Mouse (Mus musculus): Measurements from ENCODE around the gene Med12l. TPM values are rescaled to one million over a fixed set of nuclear protein-coding genes. Genes with fewer than 3 reads are reported as not detected.

The Med12l gene
- polyA plus RNA-seq, 1 experiment from 2014 or later: 2.8 TPM

DNA sequence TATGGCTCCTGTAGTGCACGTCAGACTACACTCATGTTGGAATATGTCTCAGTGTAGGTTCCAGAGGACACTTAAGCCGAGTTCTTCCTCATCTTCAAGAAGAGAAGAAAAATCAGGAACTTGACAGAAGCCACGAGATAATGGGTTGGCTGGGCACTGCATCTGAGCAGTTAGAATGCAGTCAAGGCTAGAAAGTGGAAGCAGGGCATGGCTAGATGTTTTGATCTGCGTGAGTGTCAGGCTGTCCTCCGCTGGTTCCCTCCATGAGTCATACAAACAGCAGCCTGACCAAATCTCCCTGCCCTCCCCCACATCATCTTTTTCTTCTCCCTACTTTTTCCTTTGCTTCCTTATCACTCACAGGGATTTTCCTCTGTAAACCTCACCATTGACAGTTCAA lies 147.8 kb downstream of the Med12l start, which contains the start of gene P2ry14:
P2ry14 (minus strand) TSS at position 195 of the 400 bp plus-strand sequence.
- ATAC-seq (ENCODE audit: insufficient read depth) (no peak), DNase-seq (no peak)
- TF ChIP-seq CTCF (IDR thresholded peaks at IDR 0.05; ENCODE audit: low read depth): no peak
- Histone ChIP-seq H3K27ac (ENCODE audit: low read depth) (no peak within 1 kb of the TSS), H3K36me3 (ENCODE audit: insufficient read depth) (no peaks in the 10 kb centered on the region), H3K27me3 (ENCODE audit: insufficient read depth, low read length) (no peaks in the 10 kb centered on the region), H3K4me1 (ENCODE audit: insufficient read depth) (no peaks in the 10 kb centered on the region), H3K9ac (no peak within 1 kb of the TSS), H3K4me2 (no peak within 1 kb of the TSS), H3K4me3 (ENCODE audit: low read depth, low read length) (no peak within 1 kb of the TSS), H3K9me3 (ENCODE audit: low read depth, low read length) (no peaks in the 10 kb centered on the region)
- 63% methylated on average over 5 of the region's 5 CpGs for WGBS

DNA sequence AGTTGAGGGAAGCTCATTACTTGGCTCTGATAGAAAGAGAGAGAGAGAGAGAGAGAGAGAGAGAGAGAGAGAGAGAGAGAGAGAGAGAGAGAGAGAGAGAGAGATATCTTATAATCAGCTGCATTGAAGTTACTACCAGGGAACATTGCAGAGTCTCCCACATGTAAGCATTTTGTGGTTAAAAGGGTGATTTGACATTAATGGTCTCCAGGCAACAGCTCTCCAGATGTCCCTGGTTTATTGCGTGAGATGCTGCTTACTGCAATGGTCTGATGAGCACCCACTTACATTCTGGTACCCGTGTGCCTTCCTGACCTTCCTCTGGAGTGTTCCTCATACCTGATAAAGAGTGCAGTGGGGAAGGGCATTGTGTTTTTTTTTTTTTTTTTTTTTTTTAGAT lies 149.3 kb downstream of the Med12l start:
- Histone ChIP-seq H3K27ac (ENCODE audit: low read depth) (no peak overlapping the region), H3K9me3 (ENCODE audit: low read depth, low read length) (no peaks in the 10 kb centered on the region), H3K27me3 (ENCODE audit: insufficient read depth, low read length) (no peaks in the 10 kb centered on the region), H3K4me3 (ENCODE audit: low read depth, low read length) (no peak overlapping the region), H3K4me1 (ENCODE audit: insufficient read depth) (no peaks in the 10 kb centered on the region), H3K4me2 (no peak overlapping the region), H3K9ac (no peak overlapping the region), H3K36me3 (ENCODE audit: insufficient read depth) (no peaks in the 10 kb centered on the region)
- WGBS: 73% methylated on average over 2 of the region's 2 CpGs
- no peak for DNase-seq
- TF ChIP-seq CTCF (IDR thresholded peaks at IDR 0.05; ENCODE audit: low read depth): no peak
- no peak for ATAC-seq (ENCODE audit: insufficient read depth)

DNA sequence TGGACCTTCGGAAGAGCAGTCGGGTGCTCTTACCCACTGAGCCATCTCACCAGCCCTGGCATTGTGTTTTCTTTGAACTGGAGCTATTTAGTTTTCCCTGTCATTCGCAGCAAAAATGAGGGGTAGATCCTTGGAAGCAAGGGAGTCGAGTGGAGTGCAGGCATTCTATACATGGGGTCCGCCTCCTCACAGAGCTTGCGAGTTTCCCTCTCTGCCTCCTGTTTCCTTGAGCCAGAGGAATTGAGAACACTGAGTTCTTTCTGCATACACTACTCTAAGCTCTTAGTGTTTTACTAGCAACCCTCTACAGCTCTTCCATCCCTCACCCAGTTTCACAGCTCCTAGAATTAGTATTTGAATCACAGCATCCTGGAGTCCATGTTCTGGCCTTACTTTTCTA lies 149.8 kb downstream of the Med12l start:
- Histone ChIP-seq H3K4me1 (ENCODE audit: insufficient read depth) (no peaks in the 10 kb centered on the region), H3K36me3 (ENCODE audit: insufficient read depth) (no peaks in the 10 kb centered on the region), H3K27me3 (ENCODE audit: insufficient read depth, low read length) (no peaks in the 10 kb centered on the region), H3K27ac (ENCODE audit: low read depth) (no peak overlapping the region), H3K4me3 (ENCODE audit: low read depth, low read length) (no peak overlapping the region), H3K4me2 (no peak overlapping the region), H3K9ac (no peak overlapping the region), H3K9me3 (ENCODE audit: low read depth, low read length) (no peaks in the 10 kb centered on the region)
- DNase-seq (no peak), ATAC-seq (ENCODE audit: insufficient read depth) (no peak)
- WGBS: 92% methylated on average over 6 of the region's 6 CpGs
- TF ChIP-seq CTCF (IDR thresholded peaks at IDR 0.05; ENCODE audit: low read depth): no peak

DNA sequence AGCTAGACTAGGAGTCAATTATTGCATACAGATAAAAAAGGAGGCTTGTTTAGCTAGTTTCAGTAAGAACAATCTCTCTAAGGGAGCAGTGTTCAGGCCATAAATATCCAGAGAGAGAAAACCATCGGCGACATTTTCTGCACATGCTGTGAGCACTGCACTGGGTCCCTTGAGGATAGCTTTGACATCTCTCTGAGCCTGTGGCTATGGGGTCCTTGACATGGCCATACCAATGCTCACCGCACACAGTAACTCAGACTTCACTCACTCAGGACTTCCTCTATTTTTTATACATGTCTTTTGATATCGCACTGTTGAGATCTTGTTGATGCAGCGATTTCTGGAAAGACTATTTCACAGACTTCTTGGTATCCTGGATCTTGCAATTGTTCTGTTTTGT lies 151.4 kb downstream of the Med12l start:
- WGBS: 93% methylated on average over 5 of the region's 5 CpGs
- Histone ChIP-seq H3K9ac (no peak overlapping the region), H3K27me3 (ENCODE audit: insufficient read depth, low read length) (no peaks in the 10 kb centered on the region), H3K36me3 (ENCODE audit: insufficient read depth) (no peaks in the 10 kb centered on the region), H3K27ac (ENCODE audit: low read depth) (no peak overlapping the region), H3K4me3 (ENCODE audit: low read depth, low read length) (no peak overlapping the region), H3K4me2 (no peak overlapping the region), H3K9me3 (ENCODE audit: low read depth, low read length) (no peaks in the 10 kb centered on the region), H3K4me1 (ENCODE audit: insufficient read depth) (no peaks in the 10 kb centered on the region)
- peak; percentile 17; the same call in 1 of the 2 replicates for ATAC-seq (ENCODE audit: insufficient read depth)
- no peak for DNase-seq
- no peak for TF ChIP-seq CTCF (IDR thresholded peaks at IDR 0.05; ENCODE audit: low read depth)

DNA sequence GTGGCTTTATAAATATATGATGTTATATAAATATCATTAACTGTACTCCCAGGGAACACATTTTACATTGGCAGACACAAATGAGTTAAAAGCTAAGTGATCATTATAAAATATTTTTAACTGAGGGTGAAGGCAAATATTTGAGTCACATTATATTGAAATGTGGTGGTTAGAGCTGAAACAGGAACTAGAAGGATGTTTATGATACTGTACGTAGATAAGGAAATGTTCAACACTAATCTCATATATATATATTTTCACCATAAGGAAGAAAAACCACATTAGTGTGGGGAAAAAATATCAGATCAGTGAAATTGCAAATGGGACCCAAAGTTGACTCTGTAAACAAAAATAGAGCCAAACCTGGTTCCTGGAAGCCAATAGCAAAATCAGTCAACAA lies 154.8 kb downstream of the Med12l start:
- Histone ChIP-seq H3K4me3 (ENCODE audit: low read depth, low read length) (no peak overlapping the region), H3K9me3 (ENCODE audit: low read depth, low read length) (no peaks in the 10 kb centered on the region), H3K4me2 (no peak overlapping the region), H3K4me1 (ENCODE audit: insufficient read depth) (no peaks in the 10 kb centered on the region), H3K27ac (ENCODE audit: low read depth) (no peak overlapping the region), H3K27me3 (ENCODE audit: insufficient read depth, low read length) (no peaks in the 10 kb centered on the region), H3K9ac (no peak overlapping the region), H3K36me3 (ENCODE audit: insufficient read depth) (no peaks in the 10 kb centered on the region)
- ATAC-seq (ENCODE audit: insufficient read depth) (no peak), DNase-seq (no peak)
- 60% methylated on average over 1 of the region's 1 CpGs for WGBS
- no peak for TF ChIP-seq CTCF (IDR thresholded peaks at IDR 0.05; ENCODE audit: low read depth)

DNA sequence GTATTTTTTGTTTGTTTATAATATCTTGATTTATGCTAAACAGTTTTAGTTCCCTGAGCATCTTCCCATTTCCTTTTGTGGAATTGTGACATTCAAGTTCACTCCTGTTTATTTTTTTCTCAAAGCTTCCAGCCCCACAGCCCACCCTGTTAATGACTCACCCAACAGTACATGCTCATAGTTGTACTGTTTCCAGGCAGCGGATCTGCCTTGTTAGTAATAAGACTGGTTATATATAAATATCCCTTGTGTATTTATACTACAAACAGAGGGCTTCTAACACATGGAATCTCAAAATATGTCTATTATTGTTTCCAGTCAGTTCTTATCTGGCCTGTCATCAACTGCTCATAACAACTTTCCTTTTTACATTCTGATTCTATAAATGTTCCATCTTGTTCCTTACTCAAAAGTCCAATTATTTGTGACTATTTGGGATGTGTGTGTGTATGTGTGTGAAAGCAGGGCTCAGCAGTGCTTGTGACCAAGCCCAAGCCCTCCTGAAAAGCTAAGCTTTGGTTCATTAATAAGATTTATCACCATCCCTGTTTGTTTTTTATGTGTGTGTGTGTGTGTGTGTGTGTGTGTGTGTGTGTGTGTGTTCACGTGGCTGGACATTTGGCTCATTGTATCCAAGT lies 161.9 kb downstream of the Med12l start:
- TF ChIP-seq CTCF (IDR thresholded peaks at IDR 0.05; ENCODE audit: low read depth): no peak
- Histone ChIP-seq H3K4me3 (ENCODE audit: low read depth, low read length) (no peak overlapping the region), H3K9ac (no peak overlapping the region), H3K4me1 (ENCODE audit: insufficient read depth) (peaks cover 6% of the 10 kb centered on the region; the same call in 1 of the 2 replicates), H3K27me3 (ENCODE audit: insufficient read depth, low read length) (no peaks in the 10 kb centered on the region), H3K36me3 (ENCODE audit: insufficient read depth) (no peaks in the 10 kb centered on the region), H3K27ac (ENCODE audit: low read depth) (peak overlapping the region; percentile 88), H3K9me3 (ENCODE audit: low read depth, low read length) (no peaks in the 10 kb centered on the region), H3K4me2 (no peak overlapping the region)
- ATAC-seq (ENCODE audit: insufficient read depth) (peak; percentile 95), DNase-seq (peak; percentile 85)
- 38% methylated on average over 2 of the region's 2 CpGs for WGBS

DNA sequence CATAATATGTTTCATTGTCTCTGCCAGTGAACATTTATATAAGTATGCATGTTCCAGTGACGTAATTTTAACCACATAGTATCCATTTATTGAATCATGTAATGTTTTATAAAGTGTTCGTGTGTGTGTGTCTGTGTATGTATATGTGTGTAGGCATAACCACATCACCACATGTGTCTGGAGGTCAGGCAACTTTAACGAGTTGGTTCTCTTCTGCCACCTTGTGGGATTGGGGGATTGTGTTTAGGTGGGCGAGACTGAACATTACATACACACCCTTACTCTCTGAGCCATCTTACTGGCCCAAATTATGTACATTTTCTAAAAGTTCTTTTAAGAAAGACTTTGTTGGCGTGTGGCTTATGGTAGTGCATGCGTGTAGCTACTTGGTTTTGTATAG lies 162.9 kb downstream of the Med12l start:
- ATAC-seq (ENCODE audit: insufficient read depth) (no peak), DNase-seq (no peak)
- no peaks in the 10 kb centered on the region for H3K36me3 ChIP-seq (ENCODE audit: insufficient read depth)
- H3K4me1 ChIP-seq (ENCODE audit: insufficient read depth): peaks cover 6% of the 10 kb centered on the region; the same call in 1 of the 2 replicates
- no peak overlapping the region for H3K4me2 ChIP-seq
- H3K9ac ChIP-seq: no peak overlapping the region
- no peaks in the 10 kb centered on the region for H3K27me3 ChIP-seq (ENCODE audit: insufficient read depth, low read length)
- 0 out of 2 replicates have a peak, but pooled peaks have one; percentile 10 for TF ChIP-seq CTCF (IDR thresholded peaks at IDR 0.05; ENCODE audit: low read depth)
- peak overlapping the region; percentile 88; the same call in 1 of the 2 replicates for H3K27ac ChIP-seq (ENCODE audit: low read depth)
- WGBS: 84% methylated on average over 6 of the region's 6 CpGs
- H3K9me3 ChIP-seq (ENCODE audit: low read depth, low read length): no peaks in the 10 kb centered on the region
- H3K4me3 ChIP-seq (ENCODE audit: low read depth, low read length): no peak overlapping the region
